Mouse (Mus musculus): ENCODE measurements around the gene Rab36.

Rab36 gene

DNA sequence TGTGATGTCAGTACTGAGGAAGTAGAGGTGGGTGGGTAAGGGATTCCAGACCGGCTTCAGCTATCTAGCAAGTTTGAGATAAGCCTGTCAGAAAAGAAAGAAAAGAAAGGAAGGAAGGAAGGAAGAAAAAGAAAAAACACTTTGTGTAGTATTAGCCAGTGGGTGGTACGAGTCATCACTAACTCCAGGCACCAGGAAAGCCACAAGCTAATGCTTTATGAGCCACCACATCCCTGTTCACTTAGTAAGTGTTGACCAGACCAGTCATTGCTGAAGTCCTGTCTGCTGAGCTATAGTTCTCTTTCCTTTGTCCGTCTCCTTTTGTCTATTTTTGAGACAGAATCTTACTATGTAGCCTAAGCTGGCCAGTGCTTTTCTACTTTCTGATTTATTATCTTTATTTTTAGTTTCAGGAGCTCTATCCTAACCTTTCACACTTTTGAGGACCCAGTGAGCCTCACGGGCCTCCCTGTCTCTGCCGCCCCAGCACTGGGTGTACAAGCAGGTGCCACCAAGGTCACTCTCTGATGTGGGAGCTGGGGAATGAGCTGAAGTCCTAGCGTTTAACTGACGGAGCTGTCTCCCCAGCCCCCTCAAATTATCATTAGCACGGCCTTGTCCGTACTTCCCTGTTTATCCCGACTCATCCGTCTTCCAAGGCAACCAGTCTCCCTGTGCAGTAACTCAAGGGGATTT is 33.6 kb downstream of the Rab36 start:
- no peak for DNase-seq (ENCODE audit: low spot score in 2 of 2)

DNA sequence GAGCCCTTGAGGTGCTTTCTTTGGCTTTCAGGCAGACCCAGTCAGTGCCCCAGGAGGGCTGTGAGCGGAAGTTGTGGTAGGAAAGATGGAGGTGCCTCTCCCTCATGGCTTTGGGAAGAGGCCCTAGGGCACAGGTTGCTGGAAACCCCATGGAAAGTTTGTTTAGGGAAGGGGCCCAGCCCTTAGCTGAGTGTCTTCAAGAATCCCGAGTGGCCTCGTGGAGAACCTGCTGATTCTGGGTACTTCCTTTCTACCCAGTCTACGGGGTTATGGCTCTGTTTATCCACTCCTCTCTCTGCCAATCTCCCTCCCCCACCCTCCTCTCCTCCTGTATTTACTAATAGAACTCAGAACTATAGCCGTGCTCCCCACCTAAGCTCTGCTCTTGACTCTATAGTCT is 38.8 kb downstream of the Rab36 start:
- DNase-seq (ENCODE audit: low spot score in 2 of 2) = no peak

DNA sequence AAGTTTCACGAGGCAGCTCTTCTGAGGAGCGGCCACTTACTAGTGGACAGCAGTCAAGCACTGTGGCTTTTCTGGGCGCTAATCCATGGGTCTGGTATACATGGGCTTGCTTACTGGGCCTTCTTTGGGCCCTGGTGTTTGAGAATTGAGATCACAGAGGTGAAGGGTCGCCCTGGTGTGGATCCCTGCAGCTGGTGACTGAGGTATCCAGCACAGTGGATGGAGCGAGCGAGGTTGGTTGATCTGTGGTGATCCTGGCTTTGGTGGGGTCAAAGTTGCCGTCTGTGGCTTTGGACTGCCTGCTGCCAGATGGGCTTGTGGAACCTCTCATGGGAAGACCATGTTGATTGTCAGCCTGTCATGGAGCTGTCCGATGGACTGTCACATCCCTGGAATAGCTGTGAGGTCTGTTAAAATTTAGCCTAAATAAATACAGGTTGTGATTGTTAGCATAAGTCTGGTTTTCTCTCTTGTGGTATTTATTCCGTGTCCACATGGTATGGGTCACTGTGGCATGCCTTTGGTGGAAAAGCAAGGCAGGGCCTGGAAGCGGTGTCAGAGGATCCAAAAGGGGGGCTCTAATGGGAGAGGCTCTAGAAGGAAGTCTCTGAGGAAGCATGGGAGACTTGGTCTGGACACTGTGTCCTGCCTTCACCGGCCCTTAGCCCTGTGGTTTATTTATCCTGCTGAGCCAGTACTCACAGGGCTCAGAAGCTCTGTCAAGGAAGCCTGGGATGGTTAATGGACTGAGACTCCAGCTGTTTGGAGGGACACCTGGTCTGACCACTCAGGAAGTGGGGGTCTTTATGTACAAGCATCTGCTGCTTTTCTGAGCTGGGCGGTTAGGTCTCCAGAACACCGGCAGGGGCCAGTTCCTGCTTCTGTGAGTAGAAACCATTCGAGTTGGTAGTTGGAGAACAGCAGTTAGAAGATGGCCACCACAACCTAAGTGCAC is 41.6 kb downstream of the Rab36 start:
- DNase-seq (ENCODE audit: low spot score in 2 of 2) = no peak

DNA sequence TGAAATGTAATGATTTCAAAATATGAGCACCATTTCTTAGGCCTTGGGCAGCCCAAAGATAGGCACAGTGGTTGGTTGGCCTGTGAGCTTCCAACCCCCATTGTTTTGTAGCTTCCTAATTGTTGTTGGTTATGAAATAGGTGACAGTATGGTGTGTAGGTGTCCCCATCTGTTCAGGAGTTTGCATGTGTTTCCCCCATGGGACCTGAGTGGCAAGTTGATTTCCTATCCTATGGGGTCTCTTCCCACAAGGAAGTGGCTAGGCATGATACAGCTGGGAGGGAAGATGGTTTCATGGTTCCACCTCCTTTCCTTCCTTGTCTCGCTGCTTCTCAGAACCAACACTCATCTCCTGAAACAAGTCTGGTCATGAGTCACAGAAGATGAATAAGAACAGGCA is 48.5 kb downstream of the Rab36 start:
- no peak for DNase-seq (ENCODE audit: low spot score in 2 of 2)

DNA sequence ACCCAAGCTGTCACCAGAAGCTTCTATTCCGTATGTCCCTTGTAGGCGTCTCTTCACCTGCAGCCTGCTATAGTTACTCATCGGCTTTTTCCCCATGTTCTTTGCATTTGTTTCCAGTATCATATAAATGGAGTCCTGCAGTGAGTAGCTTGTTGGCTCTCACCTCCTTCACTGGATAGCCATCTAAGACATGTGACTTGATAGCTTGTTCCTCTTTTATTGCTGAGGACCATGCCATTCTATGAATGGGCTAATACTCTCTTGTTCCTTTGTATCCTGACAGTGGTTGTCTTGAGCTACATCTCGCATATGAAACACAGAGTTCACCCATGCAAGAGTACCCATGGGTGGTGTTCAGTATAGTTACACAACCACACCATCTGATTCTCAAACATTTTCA is 51.6 kb downstream of the Rab36 start:
- no peak for DNase-seq (ENCODE audit: low spot score in 2 of 2)

DNA sequence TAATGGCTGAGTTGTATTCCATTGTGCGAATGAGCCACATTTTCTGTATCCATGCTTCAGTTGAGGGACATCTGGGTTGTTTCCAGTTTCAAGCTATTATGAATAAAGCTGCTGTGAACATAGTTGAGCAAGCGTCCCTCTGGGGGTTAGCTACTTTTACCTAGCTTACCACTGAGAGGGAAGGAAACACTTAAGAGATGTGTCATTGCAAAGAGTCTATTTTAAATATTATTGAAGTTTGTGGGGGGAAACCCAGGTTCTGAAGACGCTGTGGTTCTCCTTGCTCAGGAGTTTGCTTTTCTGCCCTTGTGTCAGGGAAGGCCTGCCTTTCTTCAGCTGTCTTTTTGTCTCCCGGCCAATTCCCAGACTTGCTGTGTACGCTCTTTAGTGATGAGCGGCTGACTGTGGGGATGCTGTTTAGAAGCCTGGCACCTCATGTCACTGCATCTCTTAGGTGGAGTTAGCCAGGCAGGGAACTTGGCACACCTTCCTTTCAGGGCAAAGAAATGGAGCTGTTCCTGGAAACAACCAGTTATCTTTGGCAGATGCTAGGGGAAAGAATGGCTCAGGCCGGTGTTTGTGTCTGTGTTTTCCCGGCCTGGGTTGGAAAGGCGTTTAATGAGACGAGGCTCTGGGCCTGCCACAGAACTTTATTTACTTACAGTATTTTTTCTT is 54.8 kb downstream of the Rab36 start:
- DNase-seq (ENCODE audit: low spot score in 2 of 2) = peak in 1 of 2 experiments; percentile 42

DNA sequence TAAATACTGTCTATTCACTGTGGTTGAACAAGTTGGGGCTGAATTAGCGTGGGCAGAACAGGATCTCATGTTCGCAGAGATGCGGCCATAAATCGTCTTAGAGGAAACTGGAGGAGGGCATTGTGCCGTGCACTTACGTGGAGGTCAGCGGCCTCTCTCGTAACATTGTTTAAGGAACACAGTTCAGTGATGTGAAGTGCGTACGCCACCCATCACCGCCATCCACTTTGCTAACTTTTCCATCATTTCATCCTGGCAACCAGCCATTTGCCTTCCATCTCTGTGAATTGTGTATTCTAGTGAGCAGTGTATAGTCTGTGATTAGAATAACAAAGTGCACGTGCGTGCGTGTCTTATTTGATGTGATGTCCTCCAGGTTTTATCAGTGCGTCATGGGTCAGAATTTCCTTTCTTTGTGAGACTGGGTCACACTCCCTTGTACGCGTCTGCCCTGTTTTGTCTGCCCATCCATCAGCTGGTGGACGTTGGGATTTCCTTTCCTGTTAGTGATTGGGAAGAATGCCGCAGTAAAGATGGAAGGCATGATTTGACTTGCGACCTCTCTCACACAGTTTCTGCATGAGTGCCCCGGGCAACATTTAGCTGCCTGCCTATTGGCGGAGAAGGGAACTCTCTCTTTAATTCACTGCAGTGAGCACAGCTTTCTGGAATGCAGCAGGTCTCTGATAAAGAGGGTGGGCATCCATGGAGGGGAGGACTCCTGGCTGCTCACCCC is 56.6 kb downstream of the Rab36 start:
- no peak for DNase-seq (ENCODE audit: low spot score in 2 of 2)

DNA sequence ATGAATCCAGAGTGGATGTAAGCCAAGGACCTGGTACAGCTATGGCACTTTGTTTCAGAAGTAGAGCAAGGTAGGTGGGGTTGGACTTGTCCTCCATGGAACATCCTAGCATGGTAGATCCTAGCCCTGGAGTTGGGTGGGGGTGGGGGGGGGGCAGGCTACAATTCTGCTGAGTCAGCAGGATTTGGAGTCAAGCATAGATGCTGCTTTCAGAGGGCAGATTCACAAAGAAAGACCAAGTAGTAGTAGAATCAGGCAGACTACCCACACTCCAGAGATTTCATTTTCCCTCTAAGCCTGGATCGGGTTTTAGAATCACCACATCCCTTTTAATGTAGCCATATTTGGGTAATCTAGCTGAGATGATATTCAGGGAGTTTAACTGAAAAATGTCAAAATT is 57.5 kb downstream of the Rab36 start:
- no peak for DNase-seq (ENCODE audit: low spot score in 2 of 2)

DNA sequence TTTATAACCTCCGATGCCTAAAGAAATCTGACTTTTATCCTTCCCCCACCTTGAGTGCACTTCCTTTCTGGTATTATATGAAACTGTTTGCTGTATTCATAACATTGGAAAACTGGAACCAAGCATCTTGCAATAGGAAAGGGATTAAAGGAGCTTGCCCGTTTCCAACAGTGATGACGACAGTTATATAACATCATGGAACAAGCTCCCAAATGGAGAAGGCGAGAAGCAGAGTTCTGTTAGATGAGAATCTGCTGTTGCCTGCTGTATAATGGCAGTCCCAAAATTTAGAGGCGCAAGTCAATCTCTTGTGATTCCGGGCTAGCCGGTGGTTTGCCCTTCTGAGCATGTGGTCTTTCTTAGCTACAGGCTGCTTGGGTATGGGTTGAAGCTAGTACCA is 58.4 kb downstream of the Rab36 start:
- no peak for DNase-seq (ENCODE audit: low spot score in 2 of 2)

DNA sequence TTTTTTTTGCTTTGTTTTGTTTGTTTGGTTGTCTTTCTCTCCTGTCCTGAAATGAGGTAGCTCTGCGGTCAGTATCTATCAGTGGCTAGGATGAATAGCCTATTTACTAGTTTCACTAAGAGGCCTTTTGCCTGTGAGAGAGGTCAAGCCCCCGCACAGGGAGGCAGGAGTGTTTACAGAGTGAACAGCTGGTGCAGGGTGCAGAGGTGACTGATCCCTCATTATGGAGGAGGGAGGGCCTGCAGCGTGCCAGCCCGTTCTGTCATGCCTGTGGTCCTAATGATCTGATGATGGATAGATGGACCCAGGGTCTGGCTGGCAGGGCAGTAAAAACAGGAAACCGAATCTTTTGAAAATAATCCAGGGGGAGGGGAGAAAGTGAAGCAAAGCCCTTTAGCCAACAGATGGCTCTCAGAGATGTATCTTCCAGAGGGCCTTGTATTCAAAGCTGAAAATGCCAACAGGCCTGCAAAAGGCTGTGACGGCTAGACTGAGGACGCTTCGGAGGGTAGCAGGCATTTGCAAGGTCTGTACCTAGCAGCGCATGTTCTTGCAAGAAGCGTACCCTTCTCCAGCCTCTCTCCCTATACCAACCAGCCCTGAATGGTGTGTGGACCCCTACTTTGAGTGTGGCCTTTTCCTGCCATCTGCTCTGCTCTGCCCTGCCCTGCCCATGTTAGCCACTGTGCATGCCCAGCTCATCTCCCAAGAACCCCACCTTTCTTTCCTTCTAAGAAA is 61.8 kb downstream of the Rab36 start:
- no peak for DNase-seq (ENCODE audit: low spot score in 2 of 2)

DNA sequence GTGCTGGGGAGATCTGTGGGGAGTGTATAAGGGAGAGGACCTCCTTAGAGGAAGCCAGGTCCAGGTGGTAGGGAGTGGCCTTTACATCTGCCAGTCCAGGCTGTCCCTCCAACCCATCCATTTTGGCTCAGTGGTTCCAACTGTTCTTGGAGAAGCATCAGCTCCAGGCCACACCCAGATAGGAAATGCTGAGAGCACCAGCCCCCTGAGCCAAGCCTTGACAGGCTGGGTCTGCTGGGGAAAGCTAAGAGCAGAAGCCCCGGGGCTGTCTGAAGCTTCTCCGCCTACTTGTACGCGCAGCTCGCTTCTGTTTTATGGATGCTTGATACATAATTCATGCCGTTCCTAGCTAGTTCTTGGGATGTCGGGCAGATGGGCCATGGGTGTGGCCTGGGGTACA is 63.4 kb downstream of the Rab36 start:
- no peak for DNase-seq (ENCODE audit: low spot score in 2 of 2)

DNA sequence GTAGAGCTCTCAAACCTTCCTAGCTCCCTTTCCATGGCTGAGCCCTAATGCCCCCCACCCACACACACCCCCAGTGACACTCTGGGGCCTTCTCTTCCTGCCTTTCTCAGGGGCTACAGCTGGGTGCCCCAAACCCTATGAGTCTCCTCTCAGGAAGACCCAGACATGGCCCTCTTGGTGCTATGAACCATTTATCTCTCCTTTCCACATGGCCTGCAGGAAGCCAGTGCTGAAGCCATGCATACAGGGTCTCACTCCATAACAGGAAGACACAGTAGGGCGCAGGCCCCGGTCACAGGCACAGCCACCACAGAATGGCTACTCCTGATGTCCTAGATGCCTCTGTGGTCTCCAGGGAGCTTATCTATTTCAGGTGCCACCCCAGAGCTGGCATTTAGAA is 66.6 kb downstream of the Rab36 start:
- no peak for DNase-seq (ENCODE audit: low spot score in 2 of 2)

Measured in urinary bladder, adult 18-20 months (tissue).